Mouse (Mus musculus): ENCODE data around the gene Sspn. TPM values are rescaled to one million over a fixed set of nuclear protein-coding genes. Genes with fewer than 3 reads are reported as not detected.

Gene Sspn
- polyA plus RNA-seq, 1 experiment from 2014 or later = 1.9 TPM

GRCm38 (mm10) chr6:146014312-146014711 lies 82.9 kb downstream of the Sspn start:
- ATAC-seq = no peak
- WGBS = 96% methylated on average over 3 of the region's 3 CpGs

More at GRCm38 (mm10) chr6:146014312-146014711, 82.9 kb downstream of the Sspn start:
- H3K4me1 ChIP-seq (ENCODE audit: control insufficient read depth, insufficient read depth, low read length) = peaks cover 4% of the 10 kb centered on the region; the same call in 1 of the 2 replicates
- H3K4me3 ChIP-seq (ENCODE audit: low read depth, low read length) = no peak overlapping the region
- H3K27me3 ChIP-seq (replicated peaks; ENCODE audit: control insufficient read depth, insufficient read depth, low read length) = no peaks in the 10 kb centered on the region
- H3K9me3 ChIP-seq (replicated peaks; ENCODE audit: control insufficient read depth, low read length) = no peaks in the 10 kb centered on the region
- H3K27ac ChIP-seq (ENCODE audit: low read depth, low read length) = no peak overlapping the region
- no peaks in the 10 kb centered on the region for H3K36me3 ChIP-seq (ENCODE audit: control insufficient read depth, insufficient read depth, low read length)
- H3K9ac ChIP-seq (ENCODE audit: low read length) = no peak overlapping the region
- no peak overlapping the region for H3K4me2 ChIP-seq (ENCODE audit: low read length)
- no peak for DNase-seq (ENCODE audit: low spot score)

Other genes with a start within 250 kb of the Sspn start
- 2.4 and 2.5 TPM in 2 replicates for gene Rassf8, start 184.9 kb upstream of the Sspn start, polyA plus RNA-seq (2014; fragmentation: Nextera tagmentation; extraction: Ambion mirVana)
- gene Bhlhe41, start 66.1 kb upstream of the Sspn start, polyA plus RNA-seq (2014; fragmentation: Nextera tagmentation; extraction: Ambion mirVana) = 1.7 and 2.5 TPM in 2 replicates